Mouse (Mus musculus) heart, adult 10 weeks (tissue): ENCODE data around the gene Ttll9. TPM values are rescaled to one million over a fixed set of nuclear protein-coding genes. Genes with fewer than 3 reads are reported as not detected.

Experiments
- polyA plus RNA-seq: library from polyadenylated mRNA; stranded (reverse); fragments of 350-450 nt; fragmentation: Illumina TruSeq; extraction: RNeasy Lipid Tissue Mini Kit (QIAGEN cat#74804); gene quantifications from one replicate; pipeline ENCODE4 v1.2.3, GENCODE M21; 2014; ENCODE audit warnings: low read depth, low replicate concordance

Gene Ttll9
- not detected for polyA plus RNA-seq

DNA sequence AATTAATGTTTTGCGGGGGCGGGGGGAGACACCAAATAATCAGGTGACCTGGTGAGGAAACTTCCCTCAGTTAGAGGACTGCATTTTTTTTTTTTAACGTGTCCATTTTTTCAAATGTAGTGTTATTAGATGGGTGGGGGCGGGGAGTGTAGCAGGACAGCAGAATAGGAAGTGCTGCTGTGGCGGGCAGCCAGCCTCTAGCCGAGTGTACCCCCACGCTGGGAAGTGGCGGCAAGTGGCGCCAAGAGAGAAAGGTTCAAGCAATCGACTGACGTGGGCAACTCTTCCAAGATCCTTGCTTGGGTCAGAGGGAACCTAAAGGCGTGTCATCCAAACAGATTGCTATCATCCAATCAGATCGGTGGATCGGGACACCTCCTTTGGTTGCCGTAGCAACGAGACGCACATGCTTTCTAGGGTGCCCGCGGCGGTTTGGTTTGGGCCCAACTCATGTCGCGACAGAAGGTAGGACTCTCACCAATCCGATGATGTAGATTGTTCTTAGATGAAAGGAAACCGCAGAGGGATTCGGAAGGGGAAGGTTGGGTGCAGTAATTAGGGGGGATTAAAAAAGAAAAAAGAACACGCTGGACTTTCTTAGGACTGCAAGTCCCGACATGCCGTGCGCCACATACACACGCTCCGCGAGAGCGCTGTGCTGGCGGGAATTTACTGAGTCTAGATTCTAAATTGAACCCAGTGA is at the start of gene Ttll9:
Gene Ttll9, plus strand, starts transcription at position 395 of the 703 bp plus-strand sequence.

DNA sequence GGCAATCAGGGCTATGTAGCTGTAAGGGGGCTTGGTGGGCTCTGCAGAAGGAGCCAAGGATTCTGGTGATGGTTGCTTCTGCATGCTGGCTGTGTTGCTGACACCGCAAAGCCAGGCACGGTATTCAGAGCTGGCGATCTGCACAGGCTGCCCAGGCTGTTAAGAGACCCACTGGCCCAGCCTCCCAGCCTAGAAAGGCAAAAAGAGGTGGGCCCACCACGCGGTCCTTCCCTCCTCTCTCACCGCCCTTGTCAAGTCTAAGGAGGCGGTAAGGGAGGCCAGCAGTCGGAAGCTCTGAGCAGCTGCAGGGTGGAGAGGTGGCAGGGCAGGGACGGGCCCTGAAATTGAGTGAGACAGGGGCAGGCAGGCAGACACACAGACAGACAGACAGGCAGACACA is 29.2 kb upstream of the Ttll9 start, which contains the start of gene Foxs1:
Gene Foxs1, minus strand, starts transcription at position 161 of the 400 bp plus-strand sequence.

GRCm38 (mm10) chr2:152951065-152951849 is 11.0 kb upstream of the Ttll9 start, which contains the start of gene Dusp15:
Gene Dusp15 (minus strand): TSS chr2:152951698.

GRCm38 (mm10) chr2:153014758-153015593 is 52.7 kb downstream of the Ttll9 start, which contains the start of gene Pdrg1:
Gene Pdrg1 (minus strand): TSS chr2:153015427.

DNA sequence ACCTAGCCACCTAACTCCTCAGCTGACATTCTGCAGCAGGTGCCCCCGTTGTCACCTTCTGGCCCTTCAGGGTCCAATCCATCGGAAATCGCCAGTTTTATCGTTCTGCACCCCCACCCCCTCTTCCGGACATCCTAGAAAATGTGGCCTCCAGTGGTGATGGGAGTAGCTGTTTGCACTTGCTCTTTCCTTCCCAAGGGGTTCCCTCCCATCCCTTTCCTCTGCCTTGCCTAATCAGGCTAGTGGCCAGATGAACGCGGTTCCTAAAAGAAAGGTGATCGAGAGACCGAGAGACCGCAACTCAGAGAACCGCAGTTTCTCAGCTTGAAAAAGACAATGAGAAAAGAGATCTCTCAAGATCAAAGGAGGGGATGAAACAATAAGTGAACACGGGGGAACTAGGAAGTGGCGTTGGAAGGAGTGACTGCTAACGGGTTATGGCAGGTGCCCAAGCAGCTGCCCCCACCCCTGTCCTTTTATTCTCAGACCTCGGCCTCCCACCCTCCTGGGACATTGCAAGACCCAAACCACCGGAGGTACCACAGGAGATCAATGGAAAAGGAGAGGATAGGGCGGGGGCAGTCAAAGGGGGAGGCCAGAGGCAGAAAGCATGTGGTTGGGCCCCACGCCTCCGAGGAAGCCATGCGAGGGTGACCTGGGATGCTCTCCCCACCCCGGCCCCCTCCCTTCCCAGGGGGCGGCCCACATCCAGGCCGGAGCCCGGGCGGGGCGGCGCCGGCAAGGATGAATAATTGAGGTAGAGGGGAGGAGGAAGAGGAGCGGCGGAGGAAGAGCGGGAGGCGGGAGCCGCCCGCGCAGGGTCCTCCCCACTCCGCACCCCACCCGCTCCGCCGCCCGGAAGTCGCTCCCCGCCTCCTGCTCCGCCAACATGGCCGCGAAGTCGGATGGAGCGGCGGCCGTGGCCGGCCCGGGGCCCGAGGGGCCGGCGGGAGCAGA is 69.1 kb downstream of the Ttll9 start, which contains the start of gene Xkr7:
Gene Xkr7, plus strand, starts transcription at position 727 of the 957 bp plus-strand sequence.

Other genes with a start within 250 kb of the Ttll9 start
- 95.2 TPM for gene Id1, start 226.2 kb upstream of the Ttll9 start, polyA plus RNA-seq
- gene Cox4i2, start 208.3 kb upstream of the Ttll9 start, polyA plus RNA-seq = 20.2 TPM
- gene Bcl2l1, start 130.8 kb upstream of the Ttll9 start, polyA plus RNA-seq = 36.1 TPM
- 0.84 TPM for gene Tpx2, start 114.5 kb upstream of the Ttll9 start, polyA plus RNA-seq
- 0.29 TPM for gene Mylk2, start 51.1 kb upstream of the Ttll9 start, polyA plus RNA-seq
- 8.3 TPM for gene Foxs1, start 29.3 kb upstream of the Ttll9 start, polyA plus RNA-seq
- gene Dusp15, start 10.8 kb upstream of the Ttll9 start, polyA plus RNA-seq = not detected
- 197 TPM for gene Pdrg1, start 52.9 kb downstream of the Ttll9 start, polyA plus RNA-seq
- not detected for gene Xkr7, start 69.4 kb downstream of the Ttll9 start, polyA plus RNA-seq
- gene Ccm2l, start 103.5 kb downstream of the Ttll9 start, polyA plus RNA-seq = 30.9 TPM
- 2.0 TPM for gene Hck, start 146.0 kb downstream of the Ttll9 start, polyA plus RNA-seq
- 38.6 TPM for gene Tm9sf4, start 198.8 kb downstream of the Ttll9 start, polyA plus RNA-seq